Mouse (Mus musculus) liver, adult 2 months (tissue): ENCODE results near the gene Nedd4.

Source experiments
- CTCF ChIP-seq: fragments of 200-500 bp; IDR thresholded peaks from 2 replicates; pipeline ENCODE4 v1.5.1; 2011; ENCODE audit warnings: low read depth, low read length, control low read depth
- POLR2A ChIP-seq: fragments of 200-500 bp; IDR thresholded peaks from 2 replicates; pipeline ENCODE4 v1.6.1; 2011; ENCODE audit warnings: low read length, control low read depth; ENCODE audit not compliant: insufficient read depth; ENCODE audit errors: extremely low read depth

DNA sequence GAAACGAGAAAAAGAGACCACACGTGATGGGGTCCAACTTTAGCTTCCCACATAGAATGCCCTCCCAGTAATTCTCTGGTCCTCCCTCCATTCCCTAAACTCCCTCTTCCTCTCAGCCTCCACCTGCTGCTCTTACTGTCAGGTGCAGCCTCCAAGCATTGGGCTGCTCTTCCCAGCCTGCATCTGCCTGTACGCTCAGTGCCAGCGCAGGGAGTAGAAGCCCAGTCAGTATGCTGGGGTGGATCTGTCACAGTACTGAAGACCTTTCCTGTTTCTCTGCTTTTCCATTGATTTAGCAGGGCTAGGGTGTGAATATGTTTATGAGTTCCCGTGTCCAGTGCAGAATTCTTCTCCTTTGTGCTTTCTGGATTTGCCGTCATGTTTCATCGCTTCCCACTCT is 54.1 kb downstream of the Nedd4 start:
- TF ChIP-seq CTCF: no peak
- TF ChIP-seq POLR2A: no peak
